Mouse (Mus musculus): ENCODE measurements around the gene Gm12394. TPM values are rescaled to one million over a fixed set of nuclear protein-coding genes. Genes with fewer than 3 reads are reported as not detected.
A peak's percentile ranks its signal among the peaks of the same experiment; 100 is the strongest.

Gm12394 gene
- polyA plus RNA-seq, 1 experiment = 0.13 TPM

- no peak overlapping the region for H3K27ac ChIP-seq (ENCODE audit: insufficient read depth, low read length)
- TF ChIP-seq POLR2A (IDR thresholded peaks at IDR 0.05; ENCODE audit: extremely low read depth, insufficient read depth, low read length) (no peak), CTCF (IDR thresholded peaks at IDR 0.05; ENCODE audit: extremely low read depth, insufficient read depth, low read length) (no peak)
- no peak overlapping the region for H3K4me3 ChIP-seq (ENCODE audit: insufficient read depth, low read length)
- no peaks in the 10 kb centered on the region; the same call in 1 of the 2 replicates for H3K4me1 ChIP-seq (ENCODE audit: control insufficient read depth, insufficient read depth, low read length)
These were observed 32.2 kb upstream of the Gm12394 start for GRCm38 (mm10) chr4:42888806-42889205.

DNA sequence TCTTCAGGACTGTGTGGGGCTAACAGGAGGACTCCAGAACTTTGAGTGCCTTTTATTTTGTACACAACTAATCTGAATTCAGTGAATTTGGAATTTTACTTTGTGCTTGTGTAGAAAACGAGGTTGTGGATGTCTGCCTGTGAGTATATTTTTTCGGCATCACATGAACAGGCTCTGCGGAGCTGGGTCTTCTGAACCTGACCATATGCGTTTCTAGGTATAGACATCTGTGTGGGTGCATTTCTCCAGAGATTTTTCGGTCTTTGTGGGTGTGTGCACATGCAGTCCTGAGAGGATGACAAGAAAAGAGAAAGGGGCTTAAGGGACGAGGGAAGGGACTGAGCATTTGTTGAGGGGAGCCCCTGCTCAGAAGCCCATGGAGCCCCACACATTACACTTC is 30.4 kb upstream of the Gm12394 start:
- Histone ChIP-seq H3K4me1 (ENCODE audit: control insufficient read depth, insufficient read depth, low read length) (no peaks in the 10 kb centered on the region; the same call in 1 of the 2 replicates), H3K4me3 (ENCODE audit: insufficient read depth, low read length) (no peak overlapping the region), H3K27ac (ENCODE audit: insufficient read depth, low read length) (peak overlapping the region; percentile 48; the same call in 1 of the 2 replicates)
- TF ChIP-seq CTCF (IDR thresholded peaks at IDR 0.05; ENCODE audit: extremely low read depth, insufficient read depth, low read length) (no peak), POLR2A (IDR thresholded peaks at IDR 0.05; ENCODE audit: extremely low read depth, insufficient read depth, low read length) (no peak)

GRCm38 (mm10) chr4:42880677-42880948 is 24.0 kb upstream of the Gm12394 start:
- Histone ChIP-seq H3K4me1 (ENCODE audit: control insufficient read depth, insufficient read depth, low read length) (no peaks in the 10 kb centered on the region), H3K27ac (ENCODE audit: insufficient read depth, low read length) (no peak overlapping the region)
- TF ChIP-seq CTCF (IDR thresholded peaks at IDR 0.05; ENCODE audit: extremely low read depth, insufficient read depth, low read length) = no peak
- no peak for TF ChIP-seq POLR2A (IDR thresholded peaks at IDR 0.05; ENCODE audit: extremely low read depth, insufficient read depth, low read length)

GRCm38 (mm10) chr4:42879829-42880676 is 23.5 kb upstream of the Gm12394 start:
- no peaks in the 10 kb centered on the region for H3K4me1 ChIP-seq (ENCODE audit: control insufficient read depth, insufficient read depth, low read length)
- no peak overlapping the region for H3K4me3 ChIP-seq (ENCODE audit: insufficient read depth, low read length)
- no peak for TF ChIP-seq POLR2A (IDR thresholded peaks at IDR 0.05; ENCODE audit: extremely low read depth, insufficient read depth, low read length)
- H3K27ac ChIP-seq (ENCODE audit: insufficient read depth, low read length) = no peak overlapping the region

More at GRCm38 (mm10) chr4:42880677-42880948, 24.0 kb upstream of the Gm12394 start:
- H3K4me3 ChIP-seq (ENCODE audit: insufficient read depth, low read length) = no peak overlapping the region

DNA sequence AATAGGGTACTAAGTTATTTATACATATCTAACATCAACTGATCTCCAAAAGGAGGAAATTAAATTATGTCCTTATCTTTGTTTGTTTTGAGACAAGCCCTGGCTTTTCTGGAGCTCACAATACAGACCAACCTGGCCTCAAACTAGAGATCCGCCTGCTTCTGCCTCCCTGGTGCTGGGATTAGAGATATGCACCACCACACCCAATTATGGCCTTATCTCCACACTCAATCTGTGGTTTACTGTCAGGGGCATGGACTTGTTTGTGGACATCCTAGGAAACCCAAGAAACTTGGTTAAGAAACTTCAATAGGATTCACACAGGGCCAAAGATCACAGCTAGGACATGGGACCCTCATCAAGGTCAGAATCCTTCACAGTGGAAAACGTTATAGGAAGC is 21.1 kb upstream of the Gm12394 start:
- TF ChIP-seq POLR2A (IDR thresholded peaks at IDR 0.05; ENCODE audit: extremely low read depth, insufficient read depth, low read length) (no peak), CTCF (IDR thresholded peaks at IDR 0.05; ENCODE audit: extremely low read depth, insufficient read depth, low read length) (no peak)
- H3K27ac ChIP-seq (ENCODE audit: insufficient read depth, low read length) = no peak overlapping the region
- no peaks in the 10 kb centered on the region for H3K4me1 ChIP-seq (ENCODE audit: control insufficient read depth, insufficient read depth, low read length)
- no peak overlapping the region for H3K4me3 ChIP-seq (ENCODE audit: insufficient read depth, low read length)

DNA sequence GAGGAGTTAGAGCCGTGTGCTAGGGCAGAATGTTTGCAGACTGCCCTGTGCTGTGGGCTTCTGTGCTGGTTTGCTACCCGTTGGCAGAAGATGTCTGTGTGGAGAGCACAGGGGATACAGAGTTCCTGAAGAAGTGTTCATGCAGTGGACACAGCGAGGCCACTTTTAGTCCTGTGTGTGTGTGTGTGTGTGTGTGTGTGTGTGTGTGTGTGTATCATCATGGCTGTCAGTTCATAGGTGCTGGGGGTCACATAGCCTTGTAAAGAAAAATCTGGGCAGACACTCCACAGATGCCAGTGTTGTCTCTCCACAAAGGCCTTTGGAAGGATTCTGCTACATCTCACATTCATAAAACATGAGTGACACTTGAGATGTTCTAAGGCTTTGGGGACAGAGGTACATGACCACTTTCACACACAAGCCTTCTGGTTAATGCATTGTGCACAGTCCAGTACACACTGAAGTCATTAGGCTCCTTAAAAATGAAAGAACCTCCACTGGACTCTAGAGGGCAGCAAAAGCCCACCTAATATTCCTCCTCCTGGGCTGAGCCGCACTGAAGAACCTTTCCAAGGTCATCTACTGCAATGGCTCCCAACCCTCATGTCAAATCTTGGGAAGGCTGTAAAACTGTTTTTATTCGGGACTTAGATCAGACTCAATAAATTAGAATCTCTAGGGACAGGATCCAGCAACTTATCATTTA is 20.2 kb upstream of the Gm12394 start:
- H3K27ac ChIP-seq (ENCODE audit: insufficient read depth, low read length) = no peak overlapping the region
- TF ChIP-seq CTCF (IDR thresholded peaks at IDR 0.05; ENCODE audit: extremely low read depth, insufficient read depth, low read length) (peak; percentile 78), POLR2A (IDR thresholded peaks at IDR 0.05; ENCODE audit: extremely low read depth, insufficient read depth, low read length) (no peak)
- no peak overlapping the region for H3K4me3 ChIP-seq (ENCODE audit: insufficient read depth, low read length)
- no peaks in the 10 kb centered on the region for H3K4me1 ChIP-seq (ENCODE audit: control insufficient read depth, insufficient read depth, low read length)

GRCm38 (mm10) chr4:42874134-42874533 is 17.6 kb upstream of the Gm12394 start, which contains the start of gene Fam205c:
TSS of gene Fam205c (minus strand) at chr4:42874234.
- Histone ChIP-seq H3K27ac (ENCODE audit: insufficient read depth, low read length) (no peak within 1 kb of the TSS), H3K4me3 (ENCODE audit: insufficient read depth, low read length) (no peak within 1 kb of the TSS)
- no peak for TF ChIP-seq POLR2A (IDR thresholded peaks at IDR 0.05; ENCODE audit: extremely low read depth, insufficient read depth, low read length)
- TF ChIP-seq CTCF (IDR thresholded peaks at IDR 0.05; ENCODE audit: extremely low read depth, insufficient read depth, low read length) = no peak

GRCm38 (mm10) chr4:42872746-42873435 is 16.3 kb upstream of the Gm12394 start:
- TF ChIP-seq CTCF (IDR thresholded peaks at IDR 0.05; ENCODE audit: extremely low read depth, insufficient read depth, low read length) (no peak), POLR2A (IDR thresholded peaks at IDR 0.05; ENCODE audit: extremely low read depth, insufficient read depth, low read length) (no peak)
- Histone ChIP-seq H3K4me1 (ENCODE audit: control insufficient read depth, insufficient read depth, low read length) (no peaks in the 10 kb centered on the region), H3K27ac (ENCODE audit: insufficient read depth, low read length) (no peak overlapping the region), H3K4me3 (ENCODE audit: insufficient read depth, low read length) (no peak overlapping the region)

More at GRCm38 (mm10) chr4:42874134-42874533, 17.6 kb upstream of the Gm12394 start, which contains the start of gene Fam205c:
- no peaks in the 10 kb centered on the region for H3K4me1 ChIP-seq (ENCODE audit: control insufficient read depth, insufficient read depth, low read length)

- TF ChIP-seq CTCF (IDR thresholded peaks at IDR 0.05; ENCODE audit: extremely low read depth, insufficient read depth, low read length) = no peak
- TF ChIP-seq POLR2A (IDR thresholded peaks at IDR 0.05; ENCODE audit: extremely low read depth, insufficient read depth, low read length) = no peak
- no peak overlapping the region for H3K27ac ChIP-seq (ENCODE audit: insufficient read depth, low read length)
- H3K4me3 ChIP-seq (ENCODE audit: insufficient read depth, low read length) = no peak overlapping the region
- H3K4me1 ChIP-seq (ENCODE audit: control insufficient read depth, insufficient read depth, low read length) = no peaks in the 10 kb centered on the region
These were observed 15.6 kb upstream of the Gm12394 start for GRCm38 (mm10) chr4:42872151-42872550.
